Mouse (Mus musculus) heart, embryonic 13.5 days (tissue): Measurements from ENCODE around the gene Tns1. TPM values are rescaled to one million over a fixed set of nuclear protein-coding genes. Genes with fewer than 3 reads are reported as not detected.
A peak's percentile ranks its signal among the peaks of the same experiment; 100 is the strongest.

Source experiments
- ATAC-seq: fragments of 200-750 bp; cut with Nextera tagmentation; 2 replicates; pipeline ENCODE4 v1.8.0; 2017; ENCODE audit warnings: moderate TSS enrichment; ENCODE audit not compliant: insufficient number of reproducible peaks, low FRiP score, low TSS enrichment; ENCODE audit errors: extremely low read depth
- H3K27ac ChIP-seq: fragments of 300-500 bp; sonication (generic); replicated peaks from 2 replicates; pipeline ENCODE4 v1.5.1; 2015; ENCODE audit warnings: moderate library complexity, mild to moderate bottlenecking, inconsistent platforms
- H3K27me3 ChIP-seq: fragments of 300-500 bp; sonication (generic); replicated peaks from 2 replicates; pipeline ENCODE4 v1.6.1; 2015; ENCODE audit warnings: mild to moderate bottlenecking, inconsistent platforms
- H3K36me3 ChIP-seq: fragments of 300-500 bp; sonication (generic); 2 replicates; pipeline ENCODE4 v1.6.1; 2015; ENCODE audit warnings: mild to moderate bottlenecking, inconsistent platforms
- H3K4me1 ChIP-seq: fragments of 300-500 bp; sonication (generic); 2 replicates; pipeline ENCODE4 v1.6.1; 2015; ENCODE audit warnings: inconsistent platforms
- H3K4me2 ChIP-seq: fragments of 300-500 bp; sonication (generic); 2 replicates; pipeline ENCODE4 v1.6.1; 2015; ENCODE audit warnings: inconsistent platforms, mild to moderate bottlenecking, moderate library complexity
- H3K4me3 ChIP-seq: fragments of 300-500 bp; sonication (generic); 2 replicates; pipeline ENCODE4 v1.5.1; 2015; ENCODE audit warnings: moderate library complexity, mild to moderate bottlenecking, inconsistent platforms
- H3K9ac ChIP-seq: fragments of 300-500 bp; sonication (generic); 2 replicates; pipeline ENCODE4 v1.6.1; 2015; ENCODE audit warnings: inconsistent platforms, mild to moderate bottlenecking, moderate library complexity
- H3K9me3 ChIP-seq: fragments of 300-500 bp; sonication (generic); 2 replicates; pipeline ENCODE4 v1.6.1; 2016; ENCODE audit warnings: inconsistent platforms
- WGBS: fragments of 180-500 bp; shearing (Covaris S2); methylation state at CpG from one replicate; pipeline ENCODE4 v1.1.7; 2015; ENCODE audit warnings: mixed read lengths; 5-methylcytosine and 5-hydroxymethylcytosine counted together
- polyA plus RNA-seq: library from polyadenylated mRNA; unstranded; fragments of >200 nt; fragmentation: Nextera tagmentation; extraction: Ambion mirVana; gene quantifications from 2 replicates; pipeline ENCODE4 v1.2.1, GENCODE M21; 2015

Tns1 gene
- polyA plus RNA-seq, 1 experiment from 2014 or later: 105 TPM

DNA sequence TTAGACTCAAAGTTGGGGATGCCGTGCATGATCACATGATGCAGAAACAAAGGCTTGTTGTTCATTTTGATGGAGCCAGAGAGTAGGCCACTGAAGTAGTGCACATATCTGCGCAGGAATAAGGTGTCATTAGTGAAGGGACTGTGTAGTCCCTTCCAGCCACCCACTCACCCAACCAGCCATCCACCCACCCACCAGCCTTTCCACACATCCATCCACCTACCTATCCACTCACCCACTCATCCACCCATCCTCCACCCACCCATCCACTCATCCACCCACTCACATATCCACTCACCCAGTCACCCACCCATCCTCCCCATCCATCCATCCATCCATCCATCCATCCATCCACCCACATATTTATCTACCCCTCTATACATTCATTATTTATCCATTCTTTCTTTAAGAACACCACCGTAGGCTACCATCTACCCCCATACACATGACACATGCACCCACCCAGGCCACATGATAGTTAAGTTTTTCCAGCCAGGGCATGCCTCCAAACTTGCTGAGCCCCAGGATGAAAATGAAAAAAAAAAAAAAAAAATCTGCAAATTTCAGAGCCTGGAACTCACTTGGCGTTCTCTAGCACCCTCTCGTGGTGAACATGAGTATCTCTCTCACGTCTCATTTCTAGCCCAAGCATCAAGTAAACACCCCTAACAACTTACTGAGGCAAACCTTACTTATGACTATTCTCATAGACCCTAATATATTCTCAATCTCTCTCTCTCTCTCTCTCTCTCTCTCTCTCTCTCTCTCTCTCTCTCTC, 137.8 kb downstream of the Tns1 start:
- Histone ChIP-seq H3K4me1 (peaks cover 23% of the 10 kb centered on the region), H3K9me3 (no peaks in the 10 kb centered on the region), H3K36me3 (peaks cover 85% of the 10 kb centered on the region), H3K27me3 (no peaks in the 10 kb centered on the region), H3K9ac (peak overlapping the region; percentile 44; the same call in 1 of the 2 replicates), H3K4me3 (no peak overlapping the region), H3K4me2 (no peak overlapping the region), H3K27ac (no peak overlapping the region)
- ATAC-seq: no peak
- 46% methylated on average over 6 of the region's 6 CpGs for WGBS

DNA sequence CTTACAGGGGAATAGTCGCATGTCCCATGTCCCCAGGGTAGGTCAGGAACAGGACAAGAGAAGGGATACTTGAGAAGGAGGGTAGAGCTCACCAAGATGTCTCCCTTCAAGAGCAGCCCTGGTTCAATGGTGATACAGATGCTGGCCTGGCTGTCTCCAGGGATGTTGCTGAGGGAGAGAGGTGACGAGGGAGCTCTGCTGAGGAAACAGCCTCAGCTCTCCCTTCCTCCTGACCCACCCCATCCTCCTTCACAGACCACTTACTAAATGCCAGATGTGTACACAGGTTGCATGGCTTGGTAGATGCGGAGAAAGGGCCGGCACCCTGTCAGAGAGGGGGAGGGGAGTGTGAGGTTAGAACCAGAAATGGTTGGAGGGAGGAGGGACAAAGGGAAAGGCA, 138.6 kb downstream of the Tns1 start:
- Histone ChIP-seq H3K27me3 (no peaks in the 10 kb centered on the region), H3K36me3 (peaks cover 85% of the 10 kb centered on the region), H3K4me1 (peaks cover 26% of the 10 kb centered on the region), H3K4me2 (no peak overlapping the region), H3K9me3 (no peaks in the 10 kb centered on the region), H3K9ac (no peak overlapping the region), H3K4me3 (no peak overlapping the region), H3K27ac (no peak overlapping the region)
- WGBS: 77% methylated on average over 4 of the region's 4 CpGs
- ATAC-seq: no peak

DNA sequence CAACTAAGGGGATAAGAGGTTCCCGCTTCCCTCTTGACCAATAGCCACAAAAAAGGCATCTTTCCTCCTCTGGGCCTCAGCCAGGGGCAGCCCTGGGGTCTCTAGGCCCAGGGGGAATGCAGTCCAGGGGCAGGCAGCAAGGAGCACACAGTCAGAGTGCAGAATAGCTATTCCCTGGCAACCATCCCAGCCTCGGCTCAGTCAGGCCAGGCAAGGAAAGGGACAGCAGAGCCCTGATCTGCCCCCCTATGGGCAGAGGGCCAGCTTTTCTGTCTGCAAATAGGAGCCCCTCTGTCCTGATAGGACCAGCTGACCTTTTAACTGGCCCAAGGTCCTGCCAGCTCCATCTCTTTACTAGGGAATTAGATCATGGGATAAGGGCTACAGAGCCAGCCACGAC, 145.0 kb downstream of the Tns1 start:
- ATAC-seq: peak; percentile 67; the same call in 1 of the 2 replicates
- Histone ChIP-seq H3K4me2 (no peak overlapping the region), H3K27me3 (no peaks in the 10 kb centered on the region), H3K27ac (peak overlapping the region; percentile 84), H3K4me1 (peaks cover 65% of the 10 kb centered on the region), H3K36me3 (peaks cover 91% of the 10 kb centered on the region), H3K9ac (peak overlapping the region; percentile 41), H3K4me3 (no peak overlapping the region), H3K9me3 (no peaks in the 10 kb centered on the region)
- 29% methylated on average over 3 of the region's 3 CpGs for WGBS

GRCm38 (mm10) chr1:73978576-73978975, 145.7 kb downstream of the Tns1 start:
- Histone ChIP-seq H3K27me3 (no peaks in the 10 kb centered on the region), H3K4me3 (no peak overlapping the region), H3K4me2 (no peak overlapping the region), H3K27ac (peak overlapping the region; percentile 84), H3K4me1 (peaks cover 71% of the 10 kb centered on the region), H3K9ac (0 out of 2 replicates have a peak overlapping the region, but pooled peaks have one; percentile 41), H3K9me3 (no peaks in the 10 kb centered on the region), H3K36me3 (peaks cover 91% of the 10 kb centered on the region)
- no peak for ATAC-seq
- WGBS: 83% methylated on average over 1 of the region's 1 CpGs

- WGBS: 80% methylated on average over 9 of the region's 9 CpGs
- Histone ChIP-seq H3K4me1 (peaks cover 86% of the 10 kb centered on the region), H3K36me3 (peaks cover 78% of the 10 kb centered on the region), H3K4me3 (no peak overlapping the region), H3K9me3 (no peaks in the 10 kb centered on the region), H3K4me2 (no peak overlapping the region), H3K27ac (peak overlapping the region; percentile 42; the same call in 1 of the 2 replicates), H3K9ac (0 out of 2 replicates have a peak overlapping the region, but pooled peaks have one; percentile 42), H3K27me3 (no peaks in the 10 kb centered on the region)
- no peak for ATAC-seq
These were observed 150.3 kb downstream of the Tns1 start for GRCm38 (mm10) chr1:73973992-73974391.

DNA sequence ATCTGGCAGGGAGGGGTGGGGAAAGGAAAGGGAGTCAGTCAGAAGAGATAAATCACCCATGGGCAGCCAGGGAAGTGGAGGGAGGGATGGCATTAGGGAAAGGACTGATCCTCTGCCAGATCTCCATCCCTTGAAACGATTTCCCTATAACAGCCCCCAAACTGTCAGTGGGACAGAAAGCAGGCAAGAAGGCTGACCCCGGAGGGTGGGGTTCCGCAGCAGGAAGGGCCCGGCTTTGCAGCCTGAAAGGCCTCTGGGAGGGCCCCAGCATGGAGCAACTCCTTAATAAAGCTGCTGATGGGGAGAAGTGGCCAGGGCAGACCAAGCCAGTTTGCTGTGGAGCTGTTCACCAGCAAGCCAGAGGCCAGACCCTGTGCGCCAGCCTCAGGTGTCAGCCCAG, 151.5 kb downstream of the Tns1 start:
- WGBS: 31% methylated on average over 5 of the region's 5 CpGs
- no peak for ATAC-seq
- H3K4me3 ChIP-seq: no peak overlapping the region
- H3K4me2 ChIP-seq: no peak overlapping the region
- H3K9ac ChIP-seq: peak overlapping the region; percentile 69
- H3K4me1 ChIP-seq: peaks cover 87% of the 10 kb centered on the region
- H3K27ac ChIP-seq: peak overlapping the region; percentile 78
- peaks cover 73% of the 10 kb centered on the region for H3K36me3 ChIP-seq
- H3K9me3 ChIP-seq: no peaks in the 10 kb centered on the region
- H3K27me3 ChIP-seq: no peaks in the 10 kb centered on the region

- Histone ChIP-seq H3K9ac (peak overlapping the region; percentile 66), H3K9me3 (no peaks in the 10 kb centered on the region), H3K4me3 (no peak overlapping the region), H3K4me2 (no peak overlapping the region), H3K36me3 (peaks cover 52% of the 10 kb centered on the region), H3K27me3 (no peaks in the 10 kb centered on the region), H3K27ac (peak overlapping the region; percentile 84), H3K4me1 (peaks cover 93% of the 10 kb centered on the region)
- WGBS: 41% methylated on average over 5 of the region's 5 CpGs
- no peak for ATAC-seq
These were observed 154.0 kb downstream of the Tns1 start for GRCm38 (mm10) chr1:73970161-73970730.

DNA sequence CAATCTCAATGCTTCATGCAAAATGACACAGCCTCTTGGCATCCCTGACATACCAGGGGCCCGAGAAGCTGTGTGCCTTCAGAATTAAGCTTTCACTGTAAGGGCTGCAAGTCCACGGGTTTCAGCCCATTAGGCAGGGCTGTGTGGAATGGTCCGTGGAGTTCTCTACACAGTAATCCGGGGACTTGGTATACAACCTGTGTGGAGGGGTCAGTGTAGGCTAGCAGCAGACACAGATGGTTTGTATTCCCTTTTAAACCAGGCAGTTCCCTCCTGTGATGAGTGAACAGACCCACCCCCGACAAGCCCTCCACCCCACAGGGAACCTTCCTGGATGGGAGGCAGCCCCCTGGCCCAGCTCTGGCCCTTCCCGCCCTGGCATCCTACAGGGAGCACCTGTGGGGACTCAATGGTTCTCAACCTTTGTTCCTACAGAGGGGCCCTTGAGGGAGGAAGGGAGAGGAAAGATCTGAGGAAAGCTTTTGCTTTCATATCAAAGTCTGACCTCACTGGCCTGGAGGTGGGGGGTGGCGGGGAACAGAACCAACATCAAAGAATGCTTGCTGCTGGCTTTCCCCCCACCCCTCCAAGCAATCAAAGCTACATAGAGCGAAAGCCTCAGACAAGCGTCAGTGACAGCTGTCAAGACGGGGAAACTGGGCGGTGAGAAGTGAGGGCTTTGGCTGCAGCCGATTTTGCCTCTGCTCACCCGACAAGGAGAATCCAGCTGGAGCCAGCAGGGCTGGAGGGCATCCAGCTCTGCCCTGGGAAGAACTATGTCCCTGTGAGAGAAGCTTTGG, 155.3 kb downstream of the Tns1 start:
- no peak overlapping the region for H3K4me3 ChIP-seq
- peak overlapping the region; percentile 84 for H3K27ac ChIP-seq
- H3K9ac ChIP-seq: peak overlapping the region; percentile 66
- no peaks in the 10 kb centered on the region for H3K27me3 ChIP-seq
- WGBS: 14% methylated on average over 13 of the region's 13 CpGs
- H3K4me2 ChIP-seq: peak overlapping the region; percentile 22
- peaks cover 46% of the 10 kb centered on the region for H3K36me3 ChIP-seq
- peaks cover 93% of the 10 kb centered on the region for H3K4me1 ChIP-seq
- H3K9me3 ChIP-seq: no peaks in the 10 kb centered on the region
- no peak for ATAC-seq

- Histone ChIP-seq H3K27me3 (no peaks in the 10 kb centered on the region), H3K9me3 (no peaks in the 10 kb centered on the region), H3K4me2 (no peak overlapping the region), H3K36me3 (peaks cover 25% of the 10 kb centered on the region), H3K9ac (0 out of 2 replicates have a peak overlapping the region, but pooled peaks have one; percentile 24), H3K4me3 (no peak overlapping the region), H3K4me1 (peaks cover 91% of the 10 kb centered on the region), H3K27ac (peak overlapping the region; percentile 51)
- no peak for ATAC-seq
- 60% methylated on average over 12 of the region's 12 CpGs for WGBS
These were observed 157.6 kb downstream of the Tns1 start for GRCm38 (mm10) chr1:73966411-73967238.

DNA sequence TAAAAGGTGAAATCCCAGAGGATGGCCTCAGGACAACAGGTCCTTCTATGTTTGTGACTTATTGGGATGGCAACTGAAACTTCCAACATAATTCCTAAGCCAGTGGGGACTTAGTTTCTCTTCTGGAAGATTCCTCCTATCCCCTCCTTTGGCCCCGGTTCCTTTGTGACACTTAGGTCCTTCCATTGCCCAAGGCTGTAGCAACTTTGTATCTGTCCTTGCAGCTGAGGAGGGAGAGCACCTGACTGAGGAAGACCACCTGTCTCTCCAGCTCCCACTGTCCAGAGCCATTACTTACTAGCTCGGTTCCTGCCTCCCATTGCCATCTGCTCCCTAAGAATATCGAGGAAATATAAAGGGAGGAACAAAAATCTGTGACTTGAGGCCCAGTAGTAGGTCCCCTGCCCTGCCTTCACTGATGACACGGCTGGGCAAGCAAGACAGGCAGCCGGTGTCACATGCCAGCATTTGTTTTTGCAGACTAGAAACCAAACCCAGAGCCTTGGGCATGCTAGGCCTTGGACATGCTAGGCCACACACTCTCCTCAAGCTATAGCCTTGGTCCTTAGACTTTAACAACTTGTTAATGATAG, 160.0 kb downstream of the Tns1 start:
- H3K4me2 ChIP-seq: peak overlapping the region; percentile 80

More for the DNA sequence above, 160.0 kb downstream of the Tns1 start:
- H3K36me3 ChIP-seq: peaks cover 24% of the 10 kb centered on the region
- no peak overlapping the region for H3K4me3 ChIP-seq
- H3K9ac ChIP-seq: peak overlapping the region; percentile 90
- H3K9me3 ChIP-seq: no peaks in the 10 kb centered on the region
- no peaks in the 10 kb centered on the region for H3K27me3 ChIP-seq
- H3K4me1 ChIP-seq: peaks cover 98% of the 10 kb centered on the region
- peak overlapping the region; percentile 100 for H3K27ac ChIP-seq
- WGBS: 74% methylated on average over 5 of the region's 5 CpGs
- no peak for ATAC-seq
